Mouse (Mus musculus) myocyte (in vitro differentiated cells): ENCODE measurements at regions not wholly inside any gene's neighbourhood (a gene's known extent, or its start where the extent isn't known, plus 50 kb on each side); places are given as distances from the start of the nearest gene placed in this dataset.

Experiments used
- H3K27me3 ChIP-seq: one replicate; pipeline ENCODE4 v1.6.1; 2011; ENCODE audit not compliant: control insufficient read depth, insufficient read depth, insufficient read length
- H3K36me3 ChIP-seq: one replicate; pipeline ENCODE4 v1.6.1; 2011; ENCODE audit not compliant: control insufficient read depth, insufficient read depth
- H3K4me2 ChIP-seq: one replicate; pipeline ENCODE4 v1.6.1; 2011; ENCODE audit warnings: low read depth, control low read depth
- H3K4me3 ChIP-seq: one replicate; pipeline ENCODE4 v1.5.1; 2011; ENCODE audit warnings: mild to moderate bottlenecking, control low read depth, moderate library complexity
- H3K79me2 ChIP-seq: one replicate; pipeline ENCODE4 v1.6.1; 2011; ENCODE audit not compliant: control insufficient read depth, insufficient read depth
- H3ac ChIP-seq: one replicate; pipeline ENCODE4 v1.6.1; 2011; ENCODE audit not compliant: control insufficient read depth, insufficient read length
- CEBPB ChIP-seq: IDR thresholded peaks from 2 replicates; pipeline ENCODE4 v1.6.1; 2011; ENCODE audit warnings: mild to moderate bottlenecking, moderate library complexity; ENCODE audit not compliant: poor library complexity, insufficient read depth, severe bottlenecking
- E2F4 ChIP-seq: IDR thresholded peaks from one replicate; pipeline ENCODE4 v1.6.1; 2011; ENCODE audit warnings: mild to moderate bottlenecking, control low read depth, moderate library complexity; ENCODE audit not compliant: insufficient read depth
- MAX ChIP-seq: IDR thresholded peaks from one replicate; pipeline ENCODE4 v1.6.1; 2011; ENCODE audit warnings: low read depth, mild to moderate bottlenecking, control low read depth
- MYOD1 ChIP-seq, 3 experiments: IDR thresholded peaks; one replicate each; pipeline ENCODE4 v1.6.1; 2011; ENCODE audit warnings: control low read depth in 2 of 3, low read depth in 2 of 3, mild to moderate bottlenecking in 2 of 3, moderate library complexity in 1 of 3; ENCODE audit not compliant: insufficient read length in 2 of 3, control insufficient read depth in 1 of 3
- MYOG ChIP-seq, 3 experiments: IDR thresholded peaks; one replicate each; pipeline ENCODE4 v1.6.1; 2011; ENCODE audit warnings: control low read depth in 2 of 3, low read depth in 2 of 3, mild to moderate bottlenecking in 2 of 3; ENCODE audit not compliant: insufficient read length in 2 of 3, control insufficient read depth in 1 of 3, insufficient read depth in 1 of 3
- POLR2A ChIP-seq: IDR thresholded peaks from one replicate; pipeline ENCODE4 v1.6.1; 2011; ENCODE audit warnings: low read depth, mild to moderate bottlenecking, control low read depth, moderate library complexity; ENCODE audit not compliant: insufficient read length
- POLR2AphosphoS2 ChIP-seq: IDR thresholded peaks from one replicate; pipeline ENCODE4 v1.6.1; 2011; ENCODE audit warnings: low read depth, control low read depth; ENCODE audit not compliant: insufficient read length
- REST ChIP-seq: IDR thresholded peaks from one replicate; pipeline ENCODE4 v1.6.1; 2011; ENCODE audit warnings: mild to moderate bottlenecking, control low read depth, moderate library complexity; ENCODE audit not compliant: insufficient read depth, insufficient read length
- SRF ChIP-seq: IDR thresholded peaks from one replicate; pipeline ENCODE4 v1.6.1; 2011; ENCODE audit warnings: low read depth; ENCODE audit not compliant: control insufficient read depth, insufficient read length
- TCF12 ChIP-seq: IDR thresholded peaks from one replicate; pipeline ENCODE4 v1.6.1; 2011; ENCODE audit warnings: mild to moderate bottlenecking, control low read depth; ENCODE audit not compliant: poor library complexity, insufficient read depth, severe bottlenecking
- TCF3 ChIP-seq: IDR thresholded peaks from one replicate; pipeline ENCODE4 v1.6.1; 2011; ENCODE audit warnings: low read depth, control low read depth; ENCODE audit not compliant: insufficient read length
- USF1 ChIP-seq: IDR thresholded peaks from one replicate; pipeline ENCODE4 v1.6.1; 2011; ENCODE audit warnings: low read depth, mild to moderate bottlenecking, control low read depth, moderate library complexity

- no peak overlapping the region for H3K4me3 ChIP-seq
- no peaks in the 10 kb centered on the region for H3K27me3 ChIP-seq
- no peak for TF ChIP-seq CEBPB
- no peak for TF ChIP-seq MAX
- no peak for TF ChIP-seq USF1
- no peak for TF ChIP-seq REST
- TF ChIP-seq MYOG (IDR thresholded peaks at IDR 0.05; ENCODE audit: control insufficient read depth in 1 of 3, insufficient read depth in 1 of 3, insufficient read length in 2 of 3, low read depth in 2 of 3): no peak
- no peak for TF ChIP-seq TCF12
- no peak for TF ChIP-seq POLR2AphosphoS2
- TF ChIP-seq TCF3: no peak
- no peak for TF ChIP-seq POLR2A
- no peak for TF ChIP-seq MYOD1 (IDR thresholded peaks at IDR 0.05; ENCODE audit: control insufficient read depth in 1 of 3, insufficient read length in 2 of 3, low read depth in 2 of 3)
- TF ChIP-seq E2F4: no peak
- no peak for TF ChIP-seq SRF
- H3K4me2 ChIP-seq: no peak overlapping the region
- no peak overlapping the region for H3ac ChIP-seq
- H3K36me3 ChIP-seq: no peaks in the 10 kb centered on the region
- H3K79me2 ChIP-seq: no peaks in the 10 kb centered on the region
Measured at GRCm38 (mm10) chr6:103033919-103034318, 461.0 kb upstream of the Cntn3 start.

DNA sequence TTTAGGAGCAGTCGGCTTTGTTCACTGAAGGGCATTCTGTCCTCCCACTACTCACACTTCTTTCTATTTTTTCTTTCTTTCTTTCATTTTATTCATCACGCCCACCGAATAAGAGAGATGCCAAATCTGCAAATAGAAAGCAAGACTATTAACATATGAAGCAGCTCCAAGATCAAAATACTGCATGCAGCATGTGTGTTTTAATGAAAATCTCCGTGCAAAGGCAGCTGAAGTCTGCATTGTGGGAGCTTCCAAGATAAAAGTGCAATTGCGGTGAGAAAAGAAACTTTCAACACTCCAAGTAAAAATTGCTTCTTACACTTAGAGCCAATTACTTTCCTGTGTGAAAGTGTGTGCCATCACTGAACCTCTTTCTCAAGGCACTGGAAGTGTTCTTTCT is 449.8 kb upstream of the Chl1 start:
- Histone ChIP-seq H3K4me3 (no peak overlapping the region), H3K36me3 (no peaks in the 10 kb centered on the region), H3K79me2 (no peaks in the 10 kb centered on the region), H3ac (no peak overlapping the region), H3K27me3 (no peaks in the 10 kb centered on the region), H3K4me2 (no peak overlapping the region)
- TF ChIP-seq CEBPB (no peak), POLR2AphosphoS2 (no peak)

GRCm38 (mm10) chr6:103106189-103106588 is 404.2 kb upstream of the Chl1 start:
- no peak for TF ChIP-seq TCF3
- TF ChIP-seq E2F4: no peak
- no peak for TF ChIP-seq MYOG (IDR thresholded peaks at IDR 0.05; ENCODE audit: control insufficient read depth in 1 of 3, insufficient read depth in 1 of 3, insufficient read length in 2 of 3, low read depth in 2 of 3)
- no peak for TF ChIP-seq CEBPB
- TF ChIP-seq POLR2A: no peak
- no peak for TF ChIP-seq USF1
- TF ChIP-seq SRF: no peak
- no peak for TF ChIP-seq REST
- no peak for TF ChIP-seq MYOD1 (IDR thresholded peaks at IDR 0.05; ENCODE audit: control insufficient read depth in 1 of 3, insufficient read length in 2 of 3, low read depth in 2 of 3)
- no peak for TF ChIP-seq POLR2AphosphoS2
- H3K4me3 ChIP-seq: no peak overlapping the region
- no peaks in the 10 kb centered on the region for H3K36me3 ChIP-seq
- H3K79me2 ChIP-seq: no peaks in the 10 kb centered on the region
- no peak overlapping the region for H3K4me2 ChIP-seq
- H3K27me3 ChIP-seq: no peaks in the 10 kb centered on the region
- H3ac ChIP-seq: no peak overlapping the region

DNA sequence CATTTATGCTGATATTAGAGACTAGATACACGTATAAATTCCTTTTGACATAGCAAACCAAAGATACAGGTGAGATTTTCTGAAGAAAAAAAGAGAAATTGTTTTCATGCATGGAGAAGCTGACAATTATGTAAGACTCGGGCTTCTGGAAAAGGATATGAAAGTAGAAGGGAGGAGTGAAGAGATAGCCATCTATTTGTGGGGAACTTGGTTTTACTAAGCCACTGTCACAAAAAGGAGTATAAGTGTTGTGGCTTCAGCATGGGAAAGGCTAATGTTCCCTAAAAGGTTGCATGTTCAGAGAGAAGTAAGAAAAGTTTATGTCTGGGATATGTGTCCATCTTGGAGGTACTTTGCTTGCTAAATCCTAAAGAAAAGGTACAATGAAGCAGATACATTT is 390.8 kb upstream of the Chl1 start:
- Histone ChIP-seq H3K79me2 (no peaks in the 10 kb centered on the region), H3K4me3 (no peak overlapping the region), H3K27me3 (no peaks in the 10 kb centered on the region), H3ac (no peak overlapping the region), H3K4me2 (no peak overlapping the region), H3K36me3 (no peaks in the 10 kb centered on the region)
- TF ChIP-seq REST: no peak
- TF ChIP-seq E2F4: no peak
- TF ChIP-seq USF1: no peak
- no peak for TF ChIP-seq MYOD1 (IDR thresholded peaks at IDR 0.05; ENCODE audit: control insufficient read depth in 1 of 3, insufficient read length in 2 of 3, low read depth in 2 of 3)
- TF ChIP-seq TCF3: no peak
- TF ChIP-seq POLR2A: no peak
- no peak for TF ChIP-seq POLR2AphosphoS2
- TF ChIP-seq SRF: no peak
- TF ChIP-seq MYOG (IDR thresholded peaks at IDR 0.05; ENCODE audit: control insufficient read depth in 1 of 3, insufficient read depth in 1 of 3, insufficient read length in 2 of 3, low read depth in 2 of 3): no peak
- TF ChIP-seq CEBPB: no peak
- no peak for TF ChIP-seq TCF12
- no peak for TF ChIP-seq MAX

GRCm38 (mm10) chr6:103140851-103141250 is 369.5 kb upstream of the Chl1 start:
- Histone ChIP-seq H3K4me2 (no peak overlapping the region), H3K27me3 (no peaks in the 10 kb centered on the region), H3K4me3 (no peak overlapping the region), H3ac (no peak overlapping the region), H3K36me3 (no peaks in the 10 kb centered on the region), H3K79me2 (no peaks in the 10 kb centered on the region)
- no peak for TF ChIP-seq POLR2A
- no peak for TF ChIP-seq POLR2AphosphoS2
- no peak for TF ChIP-seq MYOD1 (IDR thresholded peaks at IDR 0.05; ENCODE audit: control insufficient read depth in 1 of 3, insufficient read length in 2 of 3, low read depth in 2 of 3)
- no peak for TF ChIP-seq MAX
- no peak for TF ChIP-seq REST
- TF ChIP-seq SRF: no peak
- TF ChIP-seq CEBPB: no peak
